Mouse (Mus musculus) bone marrow macrophage, adult 2 months (primary cell): ENCODE measurements at regions not wholly inside any gene's neighbourhood (a gene's known extent, or its start where the extent isn't known, plus 50 kb on each side); places are given as distances from the start of the nearest gene placed in this dataset.
"Not testable (repeated sequence)": the region's sequence is repeated elsewhere in the genome, so short reads cannot be mapped to it uniquely, and the experiment has no call there.

ENCODE experiments used
- CTCF ChIP-seq: IDR thresholded peaks from 2 replicates; pipeline ENCODE4 v1.5.1; 2012; ENCODE audit warnings: low read depth, mild to moderate bottlenecking, low read length, moderate library complexity
- POLR2A ChIP-seq: IDR thresholded peaks from 2 replicates; pipeline ENCODE4 v1.6.1; 2012; ENCODE audit warnings: mild to moderate bottlenecking, low read depth, low read length, borderline replicate concordance

DNA sequence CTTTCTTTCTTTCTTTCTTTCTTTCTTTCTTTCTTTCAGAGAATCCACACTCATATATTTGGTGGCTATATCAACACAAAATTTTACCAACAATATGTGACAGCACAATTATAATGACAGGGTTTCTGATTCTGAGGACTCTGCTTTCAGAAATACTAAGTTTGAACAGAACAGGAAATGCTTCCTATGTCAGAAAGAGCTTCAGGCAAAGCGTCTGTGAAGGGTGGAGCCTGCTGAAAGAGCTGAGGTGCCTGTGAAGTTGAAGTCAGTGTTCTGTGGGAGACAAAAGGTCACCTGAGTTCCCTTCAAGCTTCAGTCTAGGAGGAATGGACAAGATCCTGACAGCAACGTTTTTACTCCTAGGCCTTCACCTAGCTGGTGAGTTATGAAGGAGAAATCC, 359.8 kb upstream of the Olfr1507 start:
- not testable (repeated sequence) for TF ChIP-seq POLR2A, CTCF
